Mouse (Mus musculus): ENCODE results near the gene Olfr218. TPM values are rescaled to one million over a fixed set of nuclear protein-coding genes. Genes with fewer than 3 reads are reported as not detected.
"Not testable (repeated sequence)": the region's sequence is repeated elsewhere in the genome, so short reads cannot be mapped to it uniquely, and the experiment has no call there.

The Olfr218 gene
- not detected for total RNA-seq (2021)

- no peak for DNase-seq
Observed at GRCm38 (mm10) chr1:173197508-173197907, at the start of gene Olfr218. Olfr218 (plus strand) TSS chr1:173197808.

GRCm38 (mm10) chr1:173174154-173174842 is 23.3 kb upstream of the Olfr218 start:
- DNase-seq, result no peak

GRCm38 (mm10) chr1:173190540-173190939 is 7.1 kb upstream of the Olfr218 start, which contains the start of gene Olfr1406:
Olfr1406 (minus strand) TSS chr1:173190640.
- no peak for DNase-seq

GRCm38 (mm10) chr1:173192059-173192458 is 5.5 kb upstream of the Olfr218 start:
- DNase-seq, result no peak

- DNase-seq, result no peak
Observed at GRCm38 (mm10) chr1:173196359-173196758, 1.2 kb upstream of the Olfr218 start.

- DNase-seq, result no peak
Observed at GRCm38 (mm10) chr1:173212092-173212491, 14.5 kb downstream of the Olfr218 start, which contains the start of gene Olfr1404. Olfr1404 (plus strand) TSS chr1:173212392.

- no peak for DNase-seq
Observed at GRCm38 (mm10) chr1:173216481-173216880, 18.9 kb downstream of the Olfr218 start.

GRCm38 (mm10) chr1:173227081-173227480 is 29.5 kb downstream of the Olfr218 start, which contains the start of gene Fcer1a:
Fcer1a (minus strand) TSS chr1:173227214.
- no peak for DNase-seq

- not testable (repeated sequence) for DNase-seq
Observed at GRCm38 (mm10) chr1:173237004-173237403, 39.4 kb downstream of the Olfr218 start.

GRCm38 (mm10) chr1:173249888-173250287 is 52.3 kb downstream of the Olfr218 start:
- DNase-seq, result no peak

Other genes with a start within 250 kb of the Olfr218 start
- not detected for gene Olfr16, start 247.4 kb upstream of the Olfr218 start, total RNA-seq (2021)
- gene Olfr1408, start 60.4 kb upstream of the Olfr218 start, total RNA-seq (2021), result not detected
- gene Olfr1406, start 7.2 kb upstream of the Olfr218 start, total RNA-seq (2021), result not detected
- not detected for gene Olfr1404, start 14.6 kb downstream of the Olfr218 start, total RNA-seq (2021)
- not detected for gene Fcer1a, start 29.4 kb downstream of the Olfr218 start, total RNA-seq (2021)
- gene Olfr418, start 68.2 kb downstream of the Olfr218 start, total RNA-seq (2021), result not detected
- not detected for gene Mptx2, start 80.0 kb downstream of the Olfr218 start, total RNA-seq (2021)
- gene Ackr1, start 135.9 kb downstream of the Olfr218 start, total RNA-seq (2021), result under 1 TPM; 0.38 to 0.62 TPM
- 1 to 10 TPM; 2.2 to 3.2 TPM for gene Aim2, start 153.1 kb downstream of the Olfr218 start, total RNA-seq (2021)
- gene Cadm3, start 169.9 kb downstream of the Olfr218 start, total RNA-seq (2021), result 1 to 10 TPM; 1.2 to 1.6 TPM